Mouse (Mus musculus): ENCODE results near the gene Btnl10.

Btnl10 gene

GRCm38 (mm10) chr11:58917745-58918366 lies at the start of gene Btnl10:
TSS of gene Btnl10 (plus strand) at chr11:58917908.
- no peak for DNase-seq (ENCODE audit: low spot score)

- DNase-seq (ENCODE audit: low spot score): no peak
These were observed 49.8 kb upstream of the Btnl10 start for GRCm38 (mm10) chr11:58867954-58868330.

GRCm38 (mm10) chr11:58870961-58871360 lies 46.7 kb upstream of the Btnl10 start:
- no peak for DNase-seq (ENCODE audit: low spot score)

- no peak for DNase-seq (ENCODE audit: low spot score)
These were observed 34.0 kb upstream of the Btnl10 start for GRCm38 (mm10) chr11:58883756-58884155.

- DNase-seq (ENCODE audit: low spot score): no peak
These were observed 27.2 kb upstream of the Btnl10 start for GRCm38 (mm10) chr11:58890511-58890910.

- DNase-seq (ENCODE audit: low spot score): no peak
These were observed 23.3 kb upstream of the Btnl10 start for GRCm38 (mm10) chr11:58894456-58894855.

- no peak for DNase-seq (ENCODE audit: low spot score)
These were observed 20.2 kb upstream of the Btnl10 start for GRCm38 (mm10) chr11:58897485-58897884.

- DNase-seq (ENCODE audit: low spot score): no peak
These were observed 16.6 kb upstream of the Btnl10 start for GRCm38 (mm10) chr11:58901080-58901479.

GRCm38 (mm10) chr11:58903511-58904409 lies 13.9 kb upstream of the Btnl10 start, which contains the start of gene Zfp39:
TSS of gene Zfp39 (minus strand) at chr11:58904225.
- DNase-seq (ENCODE audit: low spot score): peak; percentile 97

GRCm38 (mm10) chr11:58904410-58904718 lies 13.3 kb upstream of the Btnl10 start:
- DNase-seq (ENCODE audit: low spot score): no peak

GRCm38 (mm10) chr11:58904838-58905237 lies 12.9 kb upstream of the Btnl10 start:
- peak; percentile 53 for DNase-seq (ENCODE audit: low spot score)

GRCm38 (mm10) chr11:58913776-58914175 lies 3.9 kb upstream of the Btnl10 start:
- DNase-seq (ENCODE audit: low spot score): no peak

- peak; percentile 73 for DNase-seq (ENCODE audit: low spot score)
These were observed 3.2 kb upstream of the Btnl10 start for GRCm38 (mm10) chr11:58914461-58915028.

- DNase-seq (ENCODE audit: low spot score): peak; percentile 69
These were observed 596 bp upstream of the Btnl10 start for GRCm38 (mm10) chr11:58916879-58917744.

GRCm38 (mm10) chr11:58918759-58919158 lies 1.1 kb downstream of the Btnl10 start:
- no peak for DNase-seq (ENCODE audit: low spot score)

- no peak for DNase-seq (ENCODE audit: low spot score)
These were observed 4.7 kb downstream of the Btnl10 start for GRCm38 (mm10) chr11:58922420-58922819.

- no peak for DNase-seq (ENCODE audit: low spot score)
These were observed 8.9 kb downstream of the Btnl10 start for GRCm38 (mm10) chr11:58926651-58927050.

GRCm38 (mm10) chr11:58927053-58927452 lies 9.3 kb downstream of the Btnl10 start:
- DNase-seq (ENCODE audit: low spot score): no peak

GRCm38 (mm10) chr11:58927790-58928651 lies 10.3 kb downstream of the Btnl10 start:
- peak; percentile 88 for DNase-seq (ENCODE audit: low spot score)

- no peak for DNase-seq (ENCODE audit: low spot score)
These were observed 11.3 kb downstream of the Btnl10 start for GRCm38 (mm10) chr11:58929055-58929454.

GRCm38 (mm10) chr11:58929641-58930040 lies 11.9 kb downstream of the Btnl10 start:
- DNase-seq (ENCODE audit: low spot score): no peak

Data from embryo, embryonic 10.5 days (tissue).